Mouse (Mus musculus) thymus, postnatal 25 days (tissue): ENCODE measurements around the gene Rarres1.

Source experiments
- DNase-seq: peaks from one replicate; pipeline ENCODE4 v3.0.0; 2022

Gene Rarres1

DNA sequence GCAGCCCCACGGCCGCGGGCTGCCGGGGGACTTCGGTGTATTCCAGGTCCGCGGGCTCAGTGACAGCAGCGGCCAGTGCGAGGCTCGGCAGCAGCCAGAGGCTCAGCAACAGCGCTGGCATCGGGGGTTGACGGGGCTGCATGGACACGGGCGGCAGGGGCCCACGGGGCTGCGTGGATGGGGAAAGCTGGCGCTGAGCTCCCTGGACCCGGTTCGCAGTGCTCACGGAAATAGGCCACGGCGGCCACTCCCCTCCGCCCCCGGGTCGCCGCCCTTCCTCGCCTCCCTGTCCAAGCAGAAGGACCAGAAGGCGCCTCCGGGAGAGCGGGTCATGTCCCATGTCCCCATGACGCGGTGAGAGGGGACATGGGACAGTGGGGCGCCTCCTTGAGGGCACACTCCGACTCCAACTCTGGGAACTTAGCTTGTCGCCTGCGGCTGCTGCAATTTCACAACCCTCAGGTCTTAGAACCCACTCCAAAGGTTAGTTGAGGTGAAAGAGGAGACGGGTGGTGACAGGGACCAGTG, at the start of gene Rarres1:
Rarres1 (minus strand) TSS at position 250 of the 528 bp plus-strand sequence.
- DNase-seq: no peak

DNA sequence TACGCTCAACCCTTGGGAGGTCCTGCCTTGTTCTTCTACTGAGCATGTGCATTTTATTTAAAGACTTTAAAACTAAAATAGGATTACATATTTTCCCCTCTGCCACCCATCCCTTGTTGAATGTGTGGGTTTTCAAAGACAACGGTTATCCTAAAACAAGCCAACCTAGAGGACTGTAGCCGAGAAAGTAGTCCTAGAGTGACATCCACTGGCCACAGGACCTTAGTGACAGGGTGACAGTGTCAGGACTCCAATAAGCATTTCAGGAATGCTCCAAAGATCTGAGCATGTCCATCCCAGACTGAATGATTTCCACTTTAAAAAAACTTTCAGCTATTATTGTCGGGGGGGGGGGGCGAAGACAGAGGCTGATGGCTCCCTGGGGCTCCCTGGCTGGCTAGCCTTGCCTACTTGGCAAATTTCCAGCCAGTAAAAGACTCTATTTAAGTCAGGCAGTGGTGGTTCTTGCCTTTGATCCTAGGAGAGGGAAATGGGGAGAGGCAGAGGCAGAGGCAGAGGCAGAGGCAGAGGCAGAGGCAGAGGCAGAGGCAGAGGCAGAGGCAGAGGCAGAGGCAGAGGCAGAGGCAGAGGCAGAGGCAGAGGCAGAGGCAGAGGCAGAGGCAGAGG, 49.5 kb upstream of the Rarres1 start:
- DNase-seq: no peak

DNA sequence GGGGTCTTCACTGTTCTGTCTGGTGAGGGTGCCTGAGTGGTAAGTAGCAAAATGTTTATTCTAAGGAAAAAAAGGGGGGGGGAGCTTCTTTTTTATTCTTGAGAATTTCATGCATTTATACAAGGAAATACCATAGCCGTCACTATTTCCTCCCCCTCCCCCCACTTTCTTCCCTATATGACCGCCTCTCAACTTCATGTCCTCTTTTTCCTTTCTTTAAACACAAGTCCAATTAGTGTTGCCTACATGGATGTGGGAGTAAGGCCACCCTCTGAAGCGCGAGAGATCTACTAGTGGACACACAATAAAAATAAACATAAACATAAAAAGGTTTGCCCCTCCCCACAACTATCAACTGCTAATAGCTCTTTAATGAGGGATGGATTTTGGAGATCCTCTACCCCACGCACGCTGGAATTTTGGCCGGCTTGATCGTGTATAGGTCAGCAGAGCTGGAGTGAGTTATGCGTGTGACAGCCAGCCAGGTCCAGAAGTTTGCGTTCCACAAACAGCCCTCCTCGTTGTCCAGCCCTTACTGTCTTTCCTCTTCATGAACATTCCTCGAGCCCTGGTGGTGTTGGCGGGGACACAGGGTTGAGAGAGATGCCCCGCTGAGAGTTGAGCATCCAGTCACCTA, 42.5 kb upstream of the Rarres1 start:
- no peak for DNase-seq

DNA sequence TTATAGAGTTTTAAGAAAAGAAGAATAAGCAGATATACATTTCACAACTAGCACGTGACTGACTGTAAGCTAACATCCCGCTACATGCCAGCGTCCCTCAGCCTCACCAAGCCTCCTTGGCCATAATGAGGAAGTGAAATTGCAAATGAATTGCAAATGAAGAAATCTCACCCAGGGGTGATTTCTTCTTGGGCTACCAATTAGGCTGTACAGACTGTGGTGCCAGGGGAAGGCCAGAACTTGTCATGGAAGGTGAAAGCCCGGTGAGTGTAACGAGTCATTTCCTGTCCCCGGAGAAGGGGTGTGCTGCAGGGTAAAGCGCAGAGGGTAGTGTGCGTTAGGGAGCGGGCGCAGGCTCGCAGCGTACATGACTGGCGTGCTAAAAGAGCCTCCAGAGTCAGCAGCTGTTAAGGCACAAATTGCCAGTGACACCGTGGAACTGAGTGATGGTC, 41.9 kb upstream of the Rarres1 start:
- DNase-seq: no peak

DNA sequence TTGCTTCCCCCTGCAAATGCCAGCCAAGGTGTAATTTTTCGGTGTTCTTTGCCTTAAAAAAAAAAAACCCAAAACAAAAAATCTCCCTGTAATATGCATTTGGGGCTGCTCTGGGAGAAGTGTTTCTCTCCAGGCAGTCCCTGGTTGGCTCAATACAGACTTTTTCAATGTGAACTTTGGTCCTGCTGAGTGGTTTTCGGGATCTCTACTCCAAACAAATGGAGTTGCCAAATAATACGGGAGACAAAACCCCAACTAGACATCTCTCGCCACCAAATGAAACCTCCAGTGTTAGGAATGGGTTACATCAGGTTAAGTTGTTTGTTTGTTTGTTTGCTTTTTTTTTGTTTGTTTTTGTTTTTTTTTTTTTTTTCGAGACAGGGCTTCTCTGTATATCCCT, 39.9 kb upstream of the Rarres1 start:
- no peak for DNase-seq

DNA sequence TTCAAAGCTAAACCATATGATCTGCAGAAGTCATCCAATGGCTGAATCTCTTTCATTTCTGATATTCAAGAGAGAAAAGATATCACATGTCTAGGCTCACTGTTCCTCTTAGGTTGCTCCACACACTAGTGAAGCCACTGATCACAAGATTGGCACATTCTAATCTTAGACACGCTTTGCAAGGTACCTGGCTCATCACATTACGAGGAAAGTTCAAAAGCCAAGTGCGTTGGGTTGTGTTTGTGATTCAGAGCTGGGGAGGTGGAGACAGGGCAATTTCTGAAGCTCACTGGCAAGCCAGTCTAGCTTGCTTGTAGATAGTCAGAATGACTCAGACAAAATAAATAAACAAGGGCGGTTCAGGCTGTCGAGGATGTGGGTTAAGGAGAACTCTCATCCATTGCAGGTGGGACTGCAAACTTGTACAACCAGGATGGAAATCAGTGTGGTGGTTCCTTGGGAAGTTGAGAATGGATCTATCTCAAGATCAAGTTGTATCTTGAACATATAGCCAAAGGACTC, 38.7 kb upstream of the Rarres1 start:
- no peak for DNase-seq

DNA sequence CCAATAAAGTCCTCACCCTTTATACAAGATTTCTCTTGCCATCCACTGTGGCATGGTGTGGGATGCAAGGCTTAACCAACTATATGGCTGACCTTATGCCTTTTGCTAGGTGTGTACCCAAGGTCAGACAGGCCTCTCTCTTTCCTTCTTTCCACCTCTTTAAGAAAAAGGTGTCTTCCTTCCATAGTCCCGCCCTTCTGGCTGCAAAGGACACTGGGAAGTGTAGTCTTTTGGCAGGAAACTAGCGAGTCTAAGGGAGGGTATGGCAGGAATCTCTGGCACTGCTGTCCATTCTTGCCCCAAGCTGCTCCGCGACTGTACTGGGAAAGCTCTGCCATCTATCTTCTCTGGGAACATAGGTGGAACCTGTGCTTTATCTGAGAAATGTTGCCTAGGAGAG, 38.0 kb upstream of the Rarres1 start:
- DNase-seq: no peak

DNA sequence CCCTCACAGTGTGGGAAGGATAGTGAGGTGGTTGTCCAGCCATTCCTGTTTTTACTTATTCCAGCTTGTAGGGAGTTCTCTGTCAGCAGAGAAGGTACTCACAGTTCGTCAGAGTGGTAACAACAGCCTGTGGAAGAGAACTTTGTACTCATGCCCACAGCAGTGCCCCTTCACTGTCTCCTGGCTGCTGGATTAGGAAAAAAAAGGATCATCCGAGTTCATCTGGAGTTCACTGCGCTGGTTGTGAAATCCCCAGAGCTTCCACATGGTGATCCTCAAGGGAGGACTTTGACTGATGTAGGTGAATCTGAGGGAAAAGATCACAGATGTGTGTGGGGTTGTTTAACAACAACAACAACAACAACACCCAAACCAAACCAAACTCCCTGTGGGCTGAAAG, 35.9 kb upstream of the Rarres1 start:
- DNase-seq: no peak

DNA sequence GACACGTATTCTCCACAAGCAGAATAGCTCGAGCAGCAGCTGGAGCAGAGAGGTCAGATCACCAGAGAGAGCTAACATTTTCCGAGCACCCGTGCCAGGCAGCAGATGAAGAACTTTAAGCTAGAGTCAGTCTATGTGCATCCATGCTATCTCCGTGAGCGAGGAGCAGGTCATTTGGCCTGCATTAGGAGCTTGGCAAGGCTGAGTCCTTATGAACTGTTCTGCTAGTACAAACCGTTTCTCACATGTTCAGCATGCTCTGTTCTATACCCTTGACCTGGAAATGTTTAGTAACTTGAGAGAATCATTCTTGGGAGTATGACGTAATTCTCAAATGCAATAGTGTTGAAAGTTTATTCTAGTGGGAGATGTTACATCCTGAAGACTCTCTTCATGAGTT, 28.3 kb upstream of the Rarres1 start:
- DNase-seq: no peak

DNA sequence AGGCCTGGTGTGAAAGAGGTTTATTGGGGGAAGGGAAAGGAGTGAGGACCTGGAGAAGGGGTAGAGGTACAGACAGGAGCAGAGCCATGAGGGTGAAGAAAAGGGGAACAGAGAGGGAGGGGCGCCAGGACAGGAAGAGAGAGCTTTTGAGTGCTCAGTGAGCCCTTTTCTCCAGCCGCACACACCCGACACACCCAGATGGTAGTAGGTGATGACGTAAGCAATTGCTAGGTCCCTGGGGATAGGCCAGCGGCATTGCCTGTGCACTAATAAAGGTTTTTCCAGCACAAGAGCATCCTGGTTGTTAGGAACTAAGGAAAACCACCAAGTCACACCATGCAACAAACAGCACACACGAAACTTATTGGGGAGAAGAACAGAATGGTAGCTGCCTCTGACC, 9.4 kb upstream of the Rarres1 start:
- DNase-seq: no peak

DNA sequence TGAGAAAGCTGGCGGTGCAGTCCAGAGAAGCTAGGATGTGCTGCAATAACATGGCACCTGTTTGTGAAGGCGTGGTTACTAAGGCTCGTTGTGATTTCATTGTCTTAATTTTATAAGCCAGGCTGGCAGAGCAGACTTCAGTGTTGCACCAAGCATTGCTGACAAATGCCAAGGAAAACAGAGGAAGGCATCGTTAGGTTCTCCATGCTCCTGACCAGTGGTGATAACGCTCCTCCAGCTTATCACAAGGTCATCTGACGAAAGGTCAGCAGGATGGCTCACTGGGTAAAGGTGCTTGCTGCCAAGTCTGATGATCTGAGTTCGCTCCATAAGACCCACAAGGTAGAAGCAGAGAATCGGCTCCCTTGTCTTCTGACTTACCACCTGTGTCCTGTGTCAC, 7.4 kb upstream of the Rarres1 start:
- no peak for DNase-seq

DNA sequence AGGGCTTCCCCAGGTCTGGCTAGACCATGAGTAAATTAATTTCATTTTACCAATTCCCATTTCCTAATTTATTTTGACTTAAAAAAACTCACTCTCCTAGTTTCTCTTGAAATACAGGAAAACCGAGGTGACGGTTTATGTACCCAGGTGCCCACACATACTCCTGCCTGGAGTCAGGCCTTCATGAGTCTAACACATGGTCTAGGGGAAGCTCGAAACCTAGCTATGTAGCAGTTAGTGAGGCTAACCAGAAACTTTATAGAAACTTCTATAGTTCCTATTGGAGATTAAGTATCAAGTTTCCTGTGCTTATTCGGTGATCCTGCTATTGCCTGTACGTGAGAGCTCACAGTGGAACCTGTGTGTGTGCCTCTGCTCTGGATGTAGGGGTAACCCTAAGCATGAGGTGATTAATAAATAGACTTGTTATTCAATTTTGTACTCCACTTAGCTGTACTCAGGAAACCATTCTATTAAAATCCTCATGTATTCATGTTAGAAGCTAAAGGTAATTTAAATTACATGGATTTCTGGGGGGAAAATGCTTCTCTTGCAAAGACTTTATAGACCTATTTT, 5.3 kb upstream of the Rarres1 start:
- no peak for DNase-seq

DNA sequence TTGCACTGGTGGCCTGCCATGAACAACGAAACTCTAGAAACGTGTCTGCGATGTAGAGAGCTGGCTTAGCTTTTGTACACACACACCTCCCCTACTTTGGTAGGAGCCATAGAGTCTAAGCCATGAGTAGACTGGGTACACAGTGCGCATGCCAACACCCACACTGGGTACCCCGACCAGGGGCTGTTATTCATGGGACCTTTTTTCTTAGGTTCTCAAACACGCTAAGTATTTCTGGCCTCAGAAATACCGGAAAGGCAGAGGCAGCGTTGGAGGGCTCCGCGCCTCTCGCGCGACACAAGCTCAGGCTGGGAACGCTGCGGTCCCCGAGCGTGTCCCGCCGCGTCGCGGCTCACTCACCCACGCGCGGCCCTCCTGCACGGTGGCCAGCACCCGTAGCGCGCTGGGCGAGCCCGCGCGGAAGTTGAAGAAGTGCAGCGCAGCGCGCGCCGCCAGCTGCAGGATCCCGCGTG, 486 bp downstream of the Rarres1 start:
- no peak for DNase-seq

DNA sequence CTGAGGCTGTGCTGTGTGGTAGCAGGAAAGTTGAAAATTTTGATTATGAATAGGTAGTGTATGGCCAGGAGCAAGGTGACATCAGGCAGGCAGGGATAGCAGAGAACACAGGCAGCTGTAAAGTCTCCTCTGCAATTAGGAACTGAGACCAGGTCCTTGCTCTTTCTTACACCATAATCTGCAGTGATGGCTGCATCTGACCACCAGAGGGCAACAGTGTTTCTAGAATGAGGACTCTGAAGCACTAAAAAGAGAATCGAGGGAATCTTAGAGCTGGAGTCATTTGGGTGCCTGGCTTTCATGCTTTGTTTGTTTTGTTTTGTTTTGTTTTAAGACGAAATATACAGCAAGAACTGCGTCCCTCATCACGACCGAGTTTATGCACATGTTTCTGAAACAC, 2.5 kb downstream of the Rarres1 start:
- DNase-seq: peak; percentile 52

DNA sequence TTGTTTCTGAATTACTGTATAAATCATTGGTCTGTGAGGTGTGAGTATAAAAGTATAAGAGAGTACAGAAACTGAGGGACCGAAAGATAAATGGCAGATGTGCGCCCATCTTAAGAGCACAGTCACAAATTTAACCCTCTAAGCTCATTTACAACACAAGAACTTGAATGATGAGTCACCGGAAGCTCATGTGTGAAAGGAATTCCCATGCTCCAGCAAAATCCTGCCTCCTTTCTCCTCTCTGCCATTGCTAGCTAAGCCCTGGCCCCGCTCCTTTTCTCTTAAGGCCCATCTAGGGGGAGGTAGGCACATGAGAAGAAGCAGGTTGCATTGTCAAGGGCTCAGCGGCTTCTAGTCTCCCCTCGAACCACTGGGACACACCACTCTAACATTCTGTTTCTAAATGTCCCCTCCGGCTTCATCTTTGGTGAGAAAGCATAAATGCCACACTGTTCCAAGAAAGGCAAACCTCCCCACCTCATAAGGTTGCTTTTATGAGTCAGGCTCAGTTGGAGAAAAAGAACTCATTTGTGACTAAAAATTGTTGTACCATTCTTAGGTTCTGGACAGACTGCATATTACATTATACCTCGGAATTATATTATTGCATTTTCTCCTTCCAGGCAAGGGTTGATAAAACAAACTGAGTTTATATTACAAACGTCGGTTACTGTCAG, 7.0 kb downstream of the Rarres1 start:
- DNase-seq: no peak

DNA sequence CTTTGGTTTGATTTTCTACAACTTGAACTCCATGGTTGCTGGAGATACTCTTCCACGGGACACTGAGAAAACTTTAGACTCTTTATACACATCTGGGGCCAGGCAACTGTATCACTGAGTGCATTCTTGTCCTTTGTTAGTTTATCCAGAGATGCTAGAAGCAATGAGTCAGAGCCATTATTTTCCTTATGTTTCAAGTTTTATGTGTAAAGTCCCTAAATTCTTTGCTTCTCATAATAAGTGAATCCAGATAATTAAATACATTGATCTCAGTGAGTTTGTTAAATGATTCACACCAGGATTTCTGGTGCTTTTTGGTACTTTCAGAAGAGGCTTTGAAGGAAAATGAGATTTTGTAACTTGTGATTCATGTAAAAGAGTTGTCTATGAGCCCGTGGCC, 10.0 kb downstream of the Rarres1 start:
- no peak for DNase-seq

DNA sequence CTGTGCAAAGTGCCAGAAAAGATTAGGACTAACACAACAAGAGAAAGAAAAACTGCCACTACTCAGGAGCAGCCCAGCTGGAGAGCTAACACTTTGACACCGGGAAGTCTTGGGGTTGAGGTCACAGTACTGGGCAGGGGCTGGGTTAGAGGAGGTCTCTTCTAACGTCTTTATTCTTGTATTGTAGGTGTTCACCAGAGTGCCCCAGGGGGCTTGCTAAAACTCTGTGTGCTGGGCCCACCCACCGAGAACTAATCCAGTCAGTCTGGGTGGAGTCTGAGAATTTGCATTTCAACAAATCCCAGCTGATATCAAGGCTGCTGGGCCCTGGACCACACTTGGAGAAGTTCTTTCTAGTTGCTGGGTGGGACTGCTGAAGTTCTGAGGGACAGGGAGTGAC, 11.4 kb downstream of the Rarres1 start:
- DNase-seq: no peak

DNA sequence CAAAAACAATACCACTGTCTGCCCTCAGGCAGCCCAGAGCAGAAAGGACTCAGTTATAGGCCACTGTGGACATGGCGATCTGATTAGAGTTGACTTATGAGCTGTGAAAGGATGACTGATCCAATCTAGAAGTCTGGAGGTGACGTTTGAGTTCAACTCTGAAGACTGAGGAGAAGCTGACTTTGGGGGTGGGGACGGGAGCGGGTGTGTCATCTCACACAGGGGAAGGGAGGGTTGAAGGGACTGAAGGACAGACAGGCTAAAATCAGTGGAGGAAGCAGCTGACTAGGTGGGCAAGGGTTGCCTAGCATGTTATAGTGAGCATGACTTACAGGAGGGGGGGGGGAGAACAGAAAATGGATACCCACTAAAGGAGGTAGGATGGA, 15.9 kb downstream of the Rarres1 start:
- no peak for DNase-seq

DNA sequence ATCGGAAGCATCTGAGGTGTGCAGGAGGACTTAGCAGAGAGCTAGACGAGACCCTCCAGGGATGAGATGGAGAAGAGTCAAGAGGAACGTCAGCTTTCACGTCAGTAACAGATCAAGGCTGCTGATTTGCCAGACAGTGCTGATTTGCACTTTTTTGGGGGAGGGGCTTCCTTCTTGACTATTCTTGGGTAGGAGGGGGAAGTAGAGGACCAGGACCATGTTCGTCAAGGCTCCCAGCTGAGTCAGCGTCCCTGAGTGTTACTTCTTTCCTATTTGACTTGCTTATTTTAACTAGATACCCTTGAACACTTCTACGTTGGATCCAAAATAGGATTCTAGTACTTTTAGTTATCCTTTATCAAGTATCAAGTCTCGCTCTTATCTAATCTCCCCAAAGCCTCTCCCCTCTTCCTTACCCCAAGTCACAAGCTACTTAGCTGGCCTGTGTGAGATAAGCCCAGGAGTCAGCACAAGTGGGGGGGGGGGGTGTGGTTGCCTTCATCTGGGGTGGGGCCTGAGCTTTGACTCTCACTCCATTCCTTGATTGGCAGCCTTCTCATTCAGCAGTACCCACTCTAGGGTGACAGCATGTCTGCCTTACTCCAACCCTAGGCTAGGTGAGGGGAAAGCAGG, 16.4 kb downstream of the Rarres1 start:
- no peak for DNase-seq

DNA sequence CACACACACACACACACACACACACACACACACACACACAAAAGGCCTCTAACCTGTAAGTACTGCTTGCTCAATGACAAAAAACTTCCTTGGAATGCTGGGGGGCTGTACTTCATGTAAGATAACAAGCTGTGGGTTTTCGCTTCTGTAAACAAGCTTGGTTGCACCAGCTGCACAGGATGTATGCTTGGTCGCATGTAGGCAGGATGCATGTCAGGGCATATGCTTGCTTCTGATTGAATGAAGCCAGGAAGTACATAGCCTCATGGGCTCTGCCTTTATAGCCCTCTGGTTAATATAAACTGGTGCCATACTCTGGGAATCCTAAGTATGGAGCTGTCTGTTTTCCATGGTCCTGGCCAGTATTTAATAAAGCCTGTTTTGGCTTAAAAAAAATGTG, 17.3 kb downstream of the Rarres1 start:
- DNase-seq: no peak

DNA sequence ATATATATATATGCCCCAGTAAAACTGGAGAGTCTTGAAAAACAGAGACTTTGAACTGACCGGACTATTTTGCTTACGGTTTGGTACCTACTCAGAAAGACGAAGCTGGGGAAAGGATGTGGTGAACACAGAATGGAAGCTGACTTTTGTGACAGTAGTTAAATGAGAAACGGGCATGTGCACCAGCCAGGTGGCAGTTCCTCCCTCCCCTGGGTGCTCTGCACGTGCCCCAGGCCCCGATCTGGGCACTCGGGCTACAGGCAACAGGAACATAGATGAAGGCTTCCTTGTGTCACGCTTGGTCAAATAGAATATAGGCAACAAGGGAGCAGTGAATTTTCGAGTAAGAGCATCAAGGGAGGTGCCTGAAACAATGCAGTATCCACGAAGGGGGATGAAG, 19.0 kb downstream of the Rarres1 start:
- no peak for DNase-seq

DNA sequence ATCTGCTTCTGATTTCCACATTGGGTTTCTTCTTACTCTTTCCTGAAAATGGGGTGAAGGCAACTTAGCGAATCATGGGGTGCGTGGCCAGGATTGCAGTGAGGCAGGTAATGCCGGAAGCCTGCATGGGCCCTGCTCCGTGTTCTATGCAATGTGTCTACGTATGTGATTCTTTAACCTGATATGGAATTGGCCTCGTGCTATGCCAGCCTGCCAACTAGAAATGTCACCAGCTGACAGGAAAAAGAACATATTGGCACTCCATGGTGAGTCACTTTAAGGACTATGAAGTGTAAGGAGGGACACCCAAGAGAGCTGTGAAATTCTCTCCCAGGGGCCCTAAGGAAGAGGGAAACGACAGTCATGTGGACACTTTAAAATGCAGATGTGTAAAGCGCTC, 22.2 kb downstream of the Rarres1 start:
- DNase-seq: no peak
